Mouse (Mus musculus) forebrain, embryonic 12.5 days (tissue): Measurements from ENCODE around the gene Tead2. TPM values are rescaled to one million over a fixed set of nuclear protein-coding genes. Genes with fewer than 3 reads are reported as not detected.

ENCODE experiments used
- ATAC-seq: fragments of 200-750 bp; cut with Nextera tagmentation; 2 replicates; pipeline ENCODE4 v1.8.0; 2017; ENCODE audit warnings: moderate TSS enrichment; ENCODE audit not compliant: low FRiP score
- H3K27ac ChIP-seq: fragments of 300-500 bp; sonication (generic); 2 replicates; pipeline ENCODE4 v1.5.1; 2016; ENCODE audit warnings: mild to moderate bottlenecking
- H3K27me3 ChIP-seq: fragments of 300-500 bp; sonication (generic); 2 replicates; pipeline ENCODE4 v1.6.1; 2016; ENCODE audit warnings: mild to moderate bottlenecking
- H3K36me3 ChIP-seq: fragments of 300-500 bp; sonication (generic); replicated peaks from 2 replicates; pipeline ENCODE4 v1.6.1; 2016; ENCODE audit warnings: mild to moderate bottlenecking
- H3K4me1 ChIP-seq: fragments of 300-500 bp; sonication (generic); 2 replicates; pipeline ENCODE4 v1.6.1; 2016
- H3K4me2 ChIP-seq: fragments of 300-500 bp; sonication (generic); 2 replicates; pipeline ENCODE4 v1.6.1; 2016; ENCODE audit warnings: mild to moderate bottlenecking, moderate library complexity
- H3K4me3 ChIP-seq: fragments of 300-500 bp; sonication (generic); replicated peaks from 2 replicates; pipeline ENCODE4 v1.5.1; 2016; ENCODE audit warnings: mild to moderate bottlenecking
- H3K9ac ChIP-seq: fragments of 300-500 bp; sonication (generic); 2 replicates; pipeline ENCODE4 v1.6.1; 2016; ENCODE audit warnings: mild to moderate bottlenecking
- H3K9me3 ChIP-seq: fragments of 300-500 bp; sonication (generic); 2 replicates; pipeline ENCODE4 v1.6.1; 2016
- WGBS: fragments of 180-500 bp; shearing (Covaris S2); methylation state at CpG from one replicate; pipeline ENCODE4 v1.1.7; 2016; 5-methylcytosine and 5-hydroxymethylcytosine counted together
- polyA plus RNA-seq: library from polyadenylated mRNA; unstranded; fragments of >200 nt; fragmentation: Nextera tagmentation; extraction: Ambion mirVana; gene quantifications from 2 replicates; pipeline ENCODE4 v1.2.1, GENCODE M21; 2016

Tead2 gene
- polyA plus RNA-seq, 1 experiment from 2014 or later = 256 TPM

DNA sequence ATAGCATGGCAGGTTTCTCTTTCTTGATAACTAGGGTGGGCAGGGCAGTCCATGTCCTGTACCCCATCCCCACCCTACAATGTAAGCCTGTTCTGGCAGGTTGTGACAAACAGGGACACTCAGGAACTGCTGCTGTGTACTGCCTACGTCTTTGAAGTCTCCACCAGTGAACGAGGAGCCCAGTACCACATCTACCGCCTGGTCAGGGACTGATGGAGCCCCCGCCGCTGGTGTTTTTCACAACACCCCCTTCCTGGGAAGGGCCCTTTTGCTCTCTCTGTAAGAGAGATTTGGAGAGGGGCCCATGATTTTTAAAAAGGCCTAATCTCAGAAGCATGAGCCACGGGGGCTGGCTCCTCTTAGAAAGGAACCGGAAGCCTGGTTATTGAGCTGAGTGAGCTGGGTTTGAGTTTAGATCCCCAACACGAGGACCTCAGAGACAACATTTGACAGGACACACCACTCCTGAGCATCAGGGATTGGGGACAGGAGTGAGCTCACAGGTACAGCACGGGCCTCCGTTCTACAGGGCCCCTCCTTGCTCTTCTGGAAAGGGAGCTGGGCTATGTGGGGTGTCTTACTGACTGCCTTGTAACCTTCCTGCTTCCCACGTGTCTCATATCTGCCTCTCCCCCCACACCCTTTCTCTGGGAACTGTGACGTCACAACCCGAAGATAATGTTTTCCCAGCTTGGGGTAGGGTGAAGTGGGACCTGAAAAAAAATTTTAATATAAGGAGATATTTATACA lies 17.3 kb downstream of the Tead2 start:
- 69% methylated on average over 13 of the region's 13 CpGs for WGBS
- Histone ChIP-seq H3K36me3 (peaks cover 46% of the 10 kb centered on the region), H3K4me3 (no peak overlapping the region), H3K27ac (peak overlapping the region; percentile 56; the same call in 1 of the 2 replicates), H3K9ac (no peak overlapping the region), H3K4me2 (no peak overlapping the region), H3K4me1 (peaks cover 41% of the 10 kb centered on the region), H3K27me3 (peaks cover 25% of the 10 kb centered on the region), H3K9me3 (no peaks in the 10 kb centered on the region)
- ATAC-seq = no peak

DNA sequence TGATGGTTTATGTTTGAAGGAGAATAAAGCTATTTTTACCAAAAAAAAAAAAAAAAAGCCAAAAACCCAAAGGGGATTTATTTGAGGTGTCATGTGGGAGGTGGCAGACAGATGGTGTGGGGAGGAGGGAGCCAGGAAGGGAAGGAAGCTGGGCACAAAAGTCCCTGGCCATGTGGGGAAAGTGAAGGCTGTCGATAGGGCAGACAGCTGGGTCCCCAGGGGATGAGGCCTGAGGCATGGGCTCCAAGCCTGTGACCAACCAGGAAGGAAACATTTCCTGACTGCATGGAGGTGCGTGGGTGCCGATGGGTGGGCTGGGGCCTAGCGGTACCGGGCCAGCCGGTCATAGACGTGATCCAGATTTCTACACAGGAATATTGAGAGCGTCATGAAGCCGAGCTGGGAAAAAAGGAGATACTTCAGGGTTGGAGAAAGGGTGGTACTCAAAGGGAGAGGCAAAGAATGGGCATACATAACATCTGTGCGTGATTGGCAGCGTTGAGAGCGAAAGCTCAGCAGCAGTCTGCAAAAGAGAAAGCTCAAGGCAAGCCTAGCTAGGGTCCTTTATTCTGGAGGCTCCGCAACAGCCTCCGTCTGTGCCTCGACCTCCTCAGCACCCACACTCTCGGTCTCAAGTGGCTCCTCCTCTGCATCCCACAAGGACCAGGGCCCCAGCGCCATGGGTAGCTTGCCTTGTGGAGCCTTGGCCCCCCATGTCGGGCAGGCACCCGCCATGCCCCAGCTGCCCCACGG lies 18.2 kb downstream of the Tead2 start:
- 0 out of 2 replicates have a peak overlapping the region, but pooled peaks have one; percentile 10 for H3K4me3 ChIP-seq
- peaks cover 34% of the 10 kb centered on the region for H3K27me3 ChIP-seq
- H3K36me3 ChIP-seq = peaks cover 37% of the 10 kb centered on the region
- peak; percentile 27; the same call in 1 of the 2 replicates for ATAC-seq
- H3K9me3 ChIP-seq = no peaks in the 10 kb centered on the region
- WGBS = 26% methylated on average over 20 of the region's 20 CpGs
- peak overlapping the region; percentile 17; the same call in 1 of the 2 replicates for H3K9ac ChIP-seq
- peak overlapping the region; percentile 42 for H3K4me2 ChIP-seq
- peaks cover 41% of the 10 kb centered on the region for H3K4me1 ChIP-seq
- peak overlapping the region; percentile 56 for H3K27ac ChIP-seq

DNA sequence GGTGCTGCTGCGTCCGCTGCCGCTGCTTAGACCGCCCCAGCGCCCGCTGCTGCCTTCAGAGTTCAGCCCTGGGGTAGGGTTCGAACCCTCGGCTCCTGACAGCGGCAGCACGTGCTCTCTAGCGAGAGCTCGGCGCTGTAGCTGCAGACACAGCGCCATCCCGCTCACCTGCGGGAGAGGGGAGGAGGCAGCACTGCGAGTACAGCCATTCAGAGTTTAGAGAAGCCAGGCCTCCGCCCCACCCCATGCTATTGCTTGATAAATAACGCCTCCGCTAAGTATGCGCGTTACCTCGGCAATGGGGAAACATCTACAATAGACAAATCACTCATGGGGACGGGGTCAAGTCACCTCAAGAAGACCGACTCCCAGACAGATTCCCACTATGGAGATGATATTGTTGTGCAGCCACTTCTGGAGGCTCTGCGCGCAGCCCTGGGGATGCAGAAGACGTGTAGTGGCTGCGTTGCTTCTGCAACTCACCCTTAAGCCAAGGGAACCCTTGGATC lies 18.8 kb downstream of the Tead2 start:
- Histone ChIP-seq H3K4me2 (peak overlapping the region; percentile 42), H3K4me1 (peaks cover 44% of the 10 kb centered on the region), H3K27me3 (peaks cover 40% of the 10 kb centered on the region), H3K9me3 (no peaks in the 10 kb centered on the region), H3K4me3 (peak overlapping the region; percentile 25; the same call in 1 of the 2 replicates), H3K9ac (0 out of 2 replicates have a peak overlapping the region, but pooled peaks have one; percentile 21), H3K36me3 (peaks cover 31% of the 10 kb centered on the region), H3K27ac (peak overlapping the region; percentile 51)
- ATAC-seq = 0 out of 2 replicates have a peak, but pooled peaks have one; percentile 12
- WGBS = 6% methylated on average over 29 of the region's 29 CpGs

DNA sequence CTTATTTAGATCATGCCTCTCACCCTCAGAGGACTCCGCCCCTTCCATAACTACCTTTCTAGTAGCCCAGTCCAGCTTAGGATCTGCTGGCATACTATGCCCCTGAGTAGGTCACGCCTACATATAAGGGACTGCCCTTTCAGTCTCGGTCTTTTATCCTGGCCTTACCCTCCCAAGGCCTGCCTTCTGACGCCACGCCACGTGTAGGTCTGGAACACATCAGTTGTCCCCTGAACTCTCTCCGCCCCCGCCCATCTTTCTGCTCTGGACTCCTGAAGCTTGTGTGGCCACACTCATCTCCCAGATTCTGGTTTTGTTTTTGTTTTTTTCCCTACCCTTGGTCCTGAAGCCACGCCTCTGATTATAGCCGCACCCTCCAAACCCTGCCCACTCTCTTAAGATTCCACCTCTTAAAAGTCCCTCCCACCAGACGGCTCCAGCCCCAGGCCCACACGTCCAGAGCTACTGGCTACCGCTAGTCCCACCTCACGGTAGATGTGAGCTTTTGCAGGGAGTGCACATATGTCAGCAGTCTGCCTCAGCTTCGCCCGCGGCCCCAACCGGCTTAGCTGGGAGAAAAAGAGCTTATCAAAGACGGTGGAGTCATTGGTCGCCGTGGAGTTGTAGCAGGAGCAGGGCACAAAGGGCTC lies 19.5 kb downstream of the Tead2 start:
- H3K27ac ChIP-seq = peak overlapping the region; percentile 56
- peak overlapping the region; percentile 25 for H3K4me3 ChIP-seq
- H3K9me3 ChIP-seq = no peaks in the 10 kb centered on the region
- 0 out of 2 replicates have a peak overlapping the region, but pooled peaks have one; percentile 21 for H3K9ac ChIP-seq
- peaks cover 44% of the 10 kb centered on the region for H3K4me1 ChIP-seq
- ATAC-seq = peak; percentile 76
- H3K4me2 ChIP-seq = peak overlapping the region; percentile 42
- H3K27me3 ChIP-seq = peaks cover 47% of the 10 kb centered on the region
- 4% methylated on average over 21 of the region's 21 CpGs for WGBS
- peaks cover 25% of the 10 kb centered on the region for H3K36me3 ChIP-seq

DNA sequence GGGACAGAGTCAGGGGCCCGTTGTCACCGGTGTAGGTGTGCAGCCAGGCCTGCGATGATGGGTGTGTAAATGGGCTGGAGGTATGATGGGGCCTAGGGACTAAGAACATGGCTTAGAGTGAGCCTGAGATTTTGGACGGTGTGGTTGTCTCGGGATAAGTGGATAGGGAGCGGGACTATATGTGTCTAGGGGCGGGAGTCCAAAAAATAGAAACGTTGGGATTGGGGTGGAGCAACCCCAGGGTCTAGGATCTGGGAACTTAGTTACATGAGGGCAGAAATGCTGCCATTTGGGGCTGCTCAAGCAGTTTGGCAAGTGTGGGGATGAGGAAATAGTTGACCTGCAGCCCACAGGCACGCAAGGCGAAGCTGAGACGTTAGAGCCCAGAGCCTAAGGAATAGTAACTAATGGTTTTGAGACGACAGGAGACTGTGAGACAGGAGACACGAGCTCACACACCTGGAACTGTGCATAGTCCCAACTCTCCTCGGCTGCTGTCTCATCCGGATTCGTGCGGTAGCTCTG lies 20.2 kb downstream of the Tead2 start:
- peak overlapping the region; percentile 56; the same call in 1 of the 2 replicates for H3K27ac ChIP-seq
- 0 out of 2 replicates have a peak overlapping the region, but pooled peaks have one; percentile 21 for H3K9ac ChIP-seq
- peak overlapping the region; percentile 42 for H3K4me2 ChIP-seq
- no peak; the same call in 1 of the 2 replicates for ATAC-seq
- 28% methylated on average over 17 of the region's 17 CpGs for WGBS
- H3K9me3 ChIP-seq = no peaks in the 10 kb centered on the region
- peak overlapping the region; percentile 25 for H3K4me3 ChIP-seq
- peaks cover 46% of the 10 kb centered on the region for H3K4me1 ChIP-seq
- H3K27me3 ChIP-seq = peaks cover 54% of the 10 kb centered on the region
- H3K36me3 ChIP-seq = peaks cover 25% of the 10 kb centered on the region

DNA sequence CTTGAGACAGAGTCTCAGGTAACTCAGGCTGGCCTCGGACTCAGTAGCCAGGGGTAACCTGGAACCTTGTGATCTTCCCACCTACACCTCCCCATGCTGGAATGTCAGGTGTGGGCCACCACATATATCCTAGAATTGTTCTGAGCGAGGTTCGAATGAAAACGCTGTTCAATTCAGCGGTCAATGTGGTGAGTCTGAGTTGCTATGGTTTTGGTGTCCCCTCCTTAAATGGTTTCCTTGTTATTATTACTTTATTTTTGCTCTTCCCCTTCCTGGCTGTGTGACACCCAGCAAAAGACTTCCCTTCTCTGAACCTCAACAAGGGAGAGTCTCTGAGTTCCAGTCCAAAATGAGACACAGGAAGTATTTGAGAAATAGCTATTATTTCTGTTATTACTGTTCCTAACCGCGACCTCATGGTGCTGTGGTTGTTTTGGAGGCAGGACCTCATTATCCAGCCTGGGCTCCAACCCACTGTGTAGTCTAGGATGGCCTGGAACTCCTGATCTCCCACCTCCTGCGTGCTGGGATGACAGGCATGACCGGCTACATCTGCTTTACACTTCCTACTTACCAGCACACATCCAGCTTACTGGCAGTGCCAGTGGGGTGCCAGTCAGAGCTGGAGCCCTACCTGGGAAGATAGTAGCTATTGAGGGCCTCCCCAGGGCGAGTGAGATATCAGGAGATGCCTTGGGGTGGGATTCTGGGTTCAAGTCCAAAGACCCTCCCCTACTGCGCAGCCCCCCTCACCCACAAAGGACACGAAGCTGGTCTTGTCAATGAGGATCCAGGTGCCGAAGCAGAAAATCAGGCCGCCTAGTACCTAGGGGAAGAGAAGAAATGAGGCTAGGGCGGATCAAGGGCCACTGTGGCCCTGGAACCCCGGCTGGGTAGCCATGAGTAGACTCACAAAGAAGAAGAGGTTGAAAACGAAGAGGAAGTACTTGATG lies 22.5 kb downstream of the Tead2 start:
- Histone ChIP-seq H3K27me3 (peaks cover 66% of the 10 kb centered on the region), H3K27ac (no peak overlapping the region), H3K4me2 (no peak overlapping the region), H3K4me1 (peaks cover 39% of the 10 kb centered on the region), H3K9ac (no peak overlapping the region), H3K4me3 (no peak overlapping the region), H3K9me3 (no peaks in the 10 kb centered on the region), H3K36me3 (peaks cover 2% of the 10 kb centered on the region)
- 75% methylated on average over 17 of the region's 17 CpGs for WGBS
- ATAC-seq = no peak

DNA sequence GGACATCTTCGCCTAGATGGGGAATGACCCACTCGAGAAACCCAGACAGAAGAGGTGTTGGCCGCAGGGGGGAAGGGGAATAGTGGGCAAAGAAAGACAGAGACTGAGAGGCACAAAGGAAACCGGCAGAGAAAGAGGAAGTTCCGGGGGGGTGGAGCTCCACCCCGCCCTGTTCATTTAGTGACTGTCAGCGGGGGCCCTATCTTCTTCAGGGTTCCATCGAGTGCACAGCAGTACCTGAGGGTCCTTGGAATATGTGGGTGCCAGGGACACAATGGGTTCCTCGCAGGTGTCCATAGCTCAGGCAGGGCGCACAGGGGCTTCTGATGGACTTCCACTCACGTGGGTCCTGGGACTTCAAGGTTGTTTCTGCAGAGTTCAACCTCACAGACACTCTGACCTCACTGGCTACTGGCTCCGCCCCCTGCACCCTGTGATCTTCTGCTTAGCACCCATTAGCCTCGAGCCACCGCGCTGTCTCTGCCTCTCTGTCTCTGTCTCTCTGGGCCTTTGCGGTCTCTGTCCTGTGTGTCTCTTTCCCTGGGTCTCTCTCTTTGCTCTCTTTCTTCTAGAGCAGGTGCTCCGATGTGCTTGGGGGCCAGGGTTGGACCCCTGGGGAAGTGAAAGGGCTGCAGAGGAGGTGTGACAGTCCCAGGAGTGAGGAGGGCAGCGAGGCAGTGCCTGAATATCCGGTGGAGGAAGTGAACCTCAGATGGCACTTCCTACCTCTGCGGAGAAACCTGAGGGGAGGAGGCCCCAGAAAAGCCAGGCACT lies 23.4 kb downstream of the Tead2 start, which contains the start of gene Cd37:
Gene Cd37, minus strand, starts transcription at position 393 of the 774 bp plus-strand sequence.
- 37% methylated on average over 20 of the region's 20 CpGs for WGBS
- Histone ChIP-seq H3K9me3 (no peaks in the 10 kb centered on the region), H3K27me3 (peaks cover 66% of the 10 kb centered on the region), H3K36me3 (no peaks in the 10 kb centered on the region), H3K4me3 (no peak within 1 kb of the TSS), H3K4me1 (peaks cover 31% of the 10 kb centered on the region), H3K9ac (no peak within 1 kb of the TSS; the same call in 1 of the 2 replicates), H3K4me2 (no peak within 1 kb of the TSS), H3K27ac (no peak within 1 kb of the TSS)
- no peak for ATAC-seq

DNA sequence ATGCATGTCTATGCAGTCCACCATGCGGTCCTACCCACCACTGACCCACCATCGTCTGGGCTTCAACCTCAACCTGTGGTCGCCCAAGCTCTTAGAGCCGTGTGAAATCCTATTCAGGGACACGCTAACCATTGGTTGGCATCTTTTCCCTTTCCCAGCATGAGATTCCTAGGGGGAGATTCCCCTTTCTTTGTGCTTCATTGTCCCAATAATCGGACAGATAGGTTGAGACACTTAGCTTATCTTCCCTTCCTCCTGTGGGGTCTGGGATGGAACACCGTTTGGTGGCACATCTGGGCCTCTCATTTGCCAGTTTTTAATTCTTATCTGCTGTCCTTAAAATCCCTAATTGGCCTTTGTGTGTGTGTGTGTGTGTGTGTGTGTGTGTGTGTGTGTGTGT lies 24.6 kb downstream of the Tead2 start:
- no peak for ATAC-seq
- Histone ChIP-seq H3K27me3 (peaks cover 62% of the 10 kb centered on the region), H3K4me2 (no peak overlapping the region), H3K4me3 (no peak overlapping the region; the same call in 1 of the 2 replicates), H3K36me3 (no peaks in the 10 kb centered on the region), H3K4me1 (peaks cover 19% of the 10 kb centered on the region), H3K27ac (no peak overlapping the region), H3K9me3 (no peaks in the 10 kb centered on the region), H3K9ac (no peak overlapping the region)
- WGBS = 71% methylated on average over 7 of the region's 7 CpGs

DNA sequence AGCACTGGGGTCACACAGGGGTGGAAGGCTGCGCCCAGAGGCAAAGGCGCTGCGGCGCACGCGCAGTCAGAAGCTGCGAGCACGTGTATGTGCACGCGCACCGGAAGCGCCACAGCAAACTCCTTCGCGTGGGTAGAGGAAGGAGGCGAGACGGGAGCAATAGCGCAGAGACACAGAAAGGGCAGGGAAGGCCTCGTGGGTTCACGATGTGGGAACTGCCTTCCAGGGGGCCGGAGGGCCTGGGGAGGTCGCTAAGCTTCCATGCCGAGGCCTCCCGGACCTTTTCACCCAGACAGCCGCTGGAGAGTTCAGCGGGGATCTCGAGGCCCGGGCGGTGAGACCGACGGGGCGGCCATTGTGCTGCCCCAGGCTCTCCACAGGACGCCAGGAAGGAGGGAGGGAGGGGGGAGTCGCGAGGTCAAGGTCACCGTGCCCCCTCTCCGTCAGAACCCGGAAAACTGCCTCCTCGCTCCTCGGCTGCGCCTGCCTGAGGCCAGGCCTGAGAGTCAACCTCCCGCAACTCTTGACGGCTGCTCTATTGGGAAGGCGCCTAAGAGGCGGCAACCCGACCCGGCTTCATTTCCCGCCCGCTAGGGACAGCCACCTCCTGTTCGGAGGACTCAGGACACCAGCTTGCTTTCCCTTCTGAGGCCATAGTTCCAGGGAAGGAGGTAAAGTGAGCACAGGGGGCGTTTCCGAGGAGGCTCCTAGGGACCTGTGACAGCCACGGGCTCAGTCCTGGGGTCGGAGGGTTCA lies 25.3 kb downstream of the Tead2 start, which contains the start of gene Slc6a16:
Gene Slc6a16, plus strand, starts transcription at position 453 of the 756 bp plus-strand sequence.
- Histone ChIP-seq H3K27me3 (peaks cover 59% of the 10 kb centered on the region), H3K4me3 (peak within 1 kb of the TSS; percentile 35), H3K27ac (no peak within 1 kb of the TSS), H3K9me3 (no peaks in the 10 kb centered on the region), H3K36me3 (no peaks in the 10 kb centered on the region), H3K4me1 (peaks cover 12% of the 10 kb centered on the region), H3K4me2 (peak within 1 kb of the TSS; percentile 55), H3K9ac (peak within 1 kb of the TSS; percentile 38; the same call in 1 of the 2 replicates)
- WGBS = 9% methylated on average over 47 of the region's 53 CpGs
- 0 out of 2 replicates have a peak, but pooled peaks have one; percentile 23 for ATAC-seq

DNA sequence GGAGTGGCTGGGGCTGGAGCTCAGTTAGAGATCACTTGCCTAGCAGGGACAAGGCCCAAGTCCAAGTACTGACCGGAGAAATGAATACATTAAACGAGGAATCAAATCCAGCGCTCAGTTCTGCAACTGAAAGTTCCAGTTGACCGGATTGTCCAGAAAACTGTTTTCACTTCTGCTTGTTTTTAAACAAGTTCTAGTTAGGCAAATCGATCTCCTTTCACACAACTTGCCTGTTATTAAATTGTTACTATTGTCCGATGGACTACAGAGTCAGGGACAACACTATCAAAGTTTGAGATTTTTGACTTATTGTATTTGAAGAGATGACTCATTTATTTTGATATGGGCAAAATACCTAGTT lies 25.8 kb downstream of the Tead2 start:
- no peak overlapping the region for H3K9ac ChIP-seq
- no peak overlapping the region for H3K27ac ChIP-seq
- peaks cover 10% of the 10 kb centered on the region for H3K4me1 ChIP-seq
- H3K9me3 ChIP-seq = no peaks in the 10 kb centered on the region
- 73% methylated on average over 6 of the region's 6 CpGs for WGBS
- H3K27me3 ChIP-seq = peaks cover 55% of the 10 kb centered on the region
- no peak for ATAC-seq
- H3K36me3 ChIP-seq = no peaks in the 10 kb centered on the region
- H3K4me2 ChIP-seq = peak overlapping the region; percentile 55
- H3K4me3 ChIP-seq = no peak overlapping the region
